Mouse (Mus musculus) testis, adult 2 months (tissue): ENCODE measurements around the gene Tmem132d.

Source experiments
- CTCF ChIP-seq: fragments of 200-500 bp; IDR thresholded peaks from 2 replicates; pipeline ENCODE4 v1.5.1; 2012; ENCODE audit warnings: low read depth, mild to moderate bottlenecking, inconsistent platforms, low read length, moderate library complexity; ENCODE audit not compliant: control insufficient read depth, insufficient read depth, insufficient replicate concordance
- POLR2A ChIP-seq: fragments of 200-500 bp; IDR thresholded peaks from 2 replicates; pipeline ENCODE4 v1.6.1; 2012; ENCODE audit warnings: low read depth, mild to moderate bottlenecking, inconsistent platforms, low read length, moderate library complexity; ENCODE audit not compliant: control insufficient read depth

DNA sequence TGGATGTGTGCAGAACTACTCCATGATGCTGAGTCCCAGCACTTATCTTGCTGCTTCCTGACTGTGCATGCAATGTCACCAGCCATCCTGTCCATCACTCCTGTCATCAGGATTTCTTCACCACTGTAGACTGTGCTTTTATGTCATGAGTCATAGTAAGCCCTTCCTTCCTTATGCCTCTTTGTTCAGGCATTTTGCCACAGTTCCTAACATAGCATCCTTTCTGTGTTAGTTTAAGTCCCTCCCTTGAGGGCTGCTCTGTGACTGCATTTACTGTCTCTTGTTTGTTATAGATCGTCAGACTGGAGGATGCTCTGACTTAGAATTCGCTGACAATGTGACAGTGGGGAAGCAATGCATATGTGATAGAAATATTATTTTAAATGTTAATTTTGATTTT lies 573.2 kb downstream of the Tmem132d start:
- TF ChIP-seq POLR2A (no peak), CTCF (no peak)
